Mouse (Mus musculus): ENCODE measurements at regions not wholly inside any gene's neighbourhood (a gene's known extent, or its start where the extent isn't known, plus 50 kb on each side); places are given as distances from the start of the nearest gene placed in this dataset.

- no peak for DNase-seq (ENCODE audit: low spot score in 2 of 2)
Measured at GRCm38 (mm10) chr6:52368734-52369412, 55.6 kb downstream of the Evx1 start.

GRCm38 (mm10) chr6:52370806-52371360 is 57.6 kb downstream of the Evx1 start:
- no peak for DNase-seq (ENCODE audit: low spot score in 2 of 2)

DNA sequence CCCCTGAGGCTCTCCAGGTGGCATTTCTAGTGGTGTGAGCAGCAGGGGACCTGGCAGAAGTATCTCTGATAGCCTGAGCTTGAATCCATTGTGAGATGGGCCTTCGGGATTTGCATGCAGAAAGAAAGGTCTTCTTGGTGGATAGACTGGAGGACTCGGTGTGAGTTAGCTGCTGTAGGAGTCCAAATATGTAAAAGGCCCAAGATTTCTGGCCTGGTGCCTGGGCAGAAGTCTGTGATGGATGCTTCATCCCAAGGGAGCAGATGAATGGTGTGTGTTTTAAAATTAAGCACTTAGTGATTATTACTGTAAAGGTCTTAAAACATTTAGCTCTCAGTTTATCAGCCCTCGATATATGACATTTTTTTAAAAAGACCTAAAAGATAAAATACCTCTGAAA is 65.8 kb downstream of the Evx1 start:
- no peak for DNase-seq (ENCODE audit: low spot score in 2 of 2)

GRCm38 (mm10) chr6:52379588-52379987 is 66.3 kb downstream of the Evx1 start:
- DNase-seq (ENCODE audit: low spot score in 2 of 2) = no peak

- no peak for DNase-seq (ENCODE audit: low spot score in 2 of 2)
Measured at GRCm38 (mm10) chr6:52385044-52385443, 71.7 kb downstream of the Evx1 start.

GRCm38 (mm10) chr6:52401404-52401803 is 88.1 kb downstream of the Evx1 start:
- DNase-seq (ENCODE audit: low spot score in 2 of 2) = no peak

GRCm38 (mm10) chr6:52409991-52410390 is 96.7 kb downstream of the Evx1 start:
- no peak for DNase-seq (ENCODE audit: low spot score in 2 of 2)

GRCm38 (mm10) chr6:52410711-52411110 is 97.4 kb downstream of the Evx1 start:
- DNase-seq (ENCODE audit: low spot score in 2 of 2) = no peak

GRCm38 (mm10) chr6:52411302-52411701 is 98.0 kb downstream of the Evx1 start:
- DNase-seq (ENCODE audit: low spot score in 2 of 2) = no peak

DNA sequence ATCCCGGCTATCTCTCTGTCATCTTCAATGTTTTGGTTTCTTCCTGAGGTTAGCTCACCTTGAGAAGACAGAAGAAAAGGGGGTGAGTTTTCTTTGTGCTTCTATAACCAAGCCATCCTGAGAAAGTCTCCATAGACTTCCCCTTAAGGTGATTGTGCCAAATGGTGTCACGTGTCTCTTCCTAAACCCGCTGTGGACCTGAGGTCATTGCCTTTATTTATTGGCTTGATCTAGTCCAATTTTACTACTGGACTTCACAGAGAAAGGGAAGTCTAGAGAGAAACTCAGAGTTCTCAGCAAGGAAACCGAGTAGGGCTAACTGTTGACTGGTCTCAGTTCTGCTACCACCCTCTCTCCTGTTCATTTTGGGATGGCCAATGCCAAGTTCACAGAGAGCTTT is 100.3 kb downstream of the Evx1 start:
- DNase-seq (ENCODE audit: low spot score in 2 of 2) = no peak

DNA sequence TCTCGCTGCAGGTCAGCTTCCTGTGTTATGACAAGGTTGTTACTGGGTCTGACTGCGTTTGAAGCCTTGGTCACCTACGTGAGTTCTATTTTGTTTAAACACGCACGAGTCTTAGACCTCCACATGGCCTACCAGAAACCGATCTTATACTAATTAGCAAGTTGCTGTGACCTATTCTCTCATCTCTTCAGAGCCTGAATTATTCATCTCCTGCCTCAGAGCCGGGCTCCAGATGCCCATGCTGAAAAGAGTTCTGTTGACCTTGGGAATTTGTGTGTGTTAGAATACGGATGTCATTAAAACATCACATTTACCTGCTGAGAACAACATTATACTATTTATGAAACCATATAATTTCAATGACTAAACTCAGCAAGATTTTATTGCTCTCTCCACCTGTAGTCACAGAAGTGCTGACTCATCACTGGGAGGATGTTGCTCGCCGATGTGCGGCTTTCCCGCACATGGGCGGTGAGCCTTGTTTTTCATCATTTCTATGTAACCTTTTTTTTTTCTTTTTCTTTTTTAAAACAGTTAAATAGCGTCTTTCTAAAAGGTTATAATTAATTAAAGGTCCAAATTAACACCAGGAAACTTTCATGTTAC is 102.1 kb downstream of the Evx1 start:
- DNase-seq (ENCODE audit: low spot score in 2 of 2) = no peak

DNA sequence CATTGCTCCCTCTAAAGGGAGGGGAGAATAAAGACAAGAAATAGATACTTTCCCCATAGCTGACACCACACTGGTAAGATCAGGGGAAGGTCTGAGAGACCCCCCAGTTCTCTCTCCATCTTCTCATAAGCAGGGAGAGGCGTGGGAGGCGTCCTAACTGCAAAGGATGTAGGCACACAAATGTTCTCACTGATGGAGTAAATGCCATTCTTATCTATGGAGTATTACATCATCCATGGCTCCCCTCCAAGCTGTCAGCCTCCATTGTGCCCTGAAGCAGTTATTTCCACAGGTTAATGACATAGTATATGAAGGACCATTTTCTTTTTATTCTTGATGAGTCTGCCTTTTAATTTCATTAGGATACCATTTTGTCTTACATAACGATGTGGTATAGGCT is 103.2 kb downstream of the Evx1 start:
- DNase-seq (ENCODE audit: low spot score in 2 of 2) = no peak

- peak in 1 of 2 experiments; percentile 12 for DNase-seq (ENCODE audit: low spot score in 2 of 2)
Measured at GRCm38 (mm10) chr6:52417439-52418124, 104.3 kb downstream of the Evx1 start.

DNA sequence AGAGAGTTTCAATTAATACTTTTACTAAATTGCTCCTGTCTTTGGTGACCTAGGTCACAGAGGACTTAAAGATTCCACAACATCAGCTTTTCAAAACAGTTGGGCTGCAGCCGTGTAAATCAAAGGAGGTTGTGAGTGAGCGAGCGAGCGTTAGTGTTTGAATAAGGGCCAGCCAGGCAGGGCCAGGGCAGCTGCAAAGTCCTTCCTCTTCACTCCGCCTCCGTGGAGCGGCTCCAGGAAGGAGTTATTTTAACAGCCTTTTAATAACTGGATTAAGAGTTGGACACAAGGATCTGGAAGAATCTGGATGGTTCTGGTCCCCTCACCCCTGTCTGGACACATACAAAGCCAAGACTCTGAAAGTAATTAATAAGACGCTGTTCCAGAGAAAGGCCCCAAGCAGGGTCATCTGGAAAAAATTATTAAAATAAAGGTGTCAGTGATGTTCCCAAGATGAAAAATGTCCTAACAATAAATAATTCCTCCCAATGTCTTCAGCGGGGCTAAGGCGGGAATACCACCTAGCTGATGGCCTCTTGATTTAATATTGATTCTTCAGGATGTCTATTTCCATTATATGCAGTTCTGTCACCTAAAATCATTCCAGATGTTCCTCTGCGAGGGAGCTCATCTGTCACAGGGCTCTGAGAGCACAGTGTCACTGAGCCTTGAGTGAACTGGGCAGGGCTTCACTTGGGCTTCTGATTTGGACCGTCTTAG is 105.3 kb downstream of the Evx1 start:
- DNase-seq (ENCODE audit: low spot score in 2 of 2) = no peak

- no peak for DNase-seq (ENCODE audit: low spot score in 2 of 2)
Measured at GRCm38 (mm10) chr6:52420276-52420970, 107.1 kb downstream of the Evx1 start.

GRCm38 (mm10) chr6:52421771-52422170 is 108.5 kb downstream of the Evx1 start:
- no peak for DNase-seq (ENCODE audit: low spot score in 2 of 2)

- no peak for DNase-seq (ENCODE audit: low spot score in 2 of 2)
Measured at GRCm38 (mm10) chr6:52422686-52423085, 109.4 kb downstream of the Evx1 start.

DNA sequence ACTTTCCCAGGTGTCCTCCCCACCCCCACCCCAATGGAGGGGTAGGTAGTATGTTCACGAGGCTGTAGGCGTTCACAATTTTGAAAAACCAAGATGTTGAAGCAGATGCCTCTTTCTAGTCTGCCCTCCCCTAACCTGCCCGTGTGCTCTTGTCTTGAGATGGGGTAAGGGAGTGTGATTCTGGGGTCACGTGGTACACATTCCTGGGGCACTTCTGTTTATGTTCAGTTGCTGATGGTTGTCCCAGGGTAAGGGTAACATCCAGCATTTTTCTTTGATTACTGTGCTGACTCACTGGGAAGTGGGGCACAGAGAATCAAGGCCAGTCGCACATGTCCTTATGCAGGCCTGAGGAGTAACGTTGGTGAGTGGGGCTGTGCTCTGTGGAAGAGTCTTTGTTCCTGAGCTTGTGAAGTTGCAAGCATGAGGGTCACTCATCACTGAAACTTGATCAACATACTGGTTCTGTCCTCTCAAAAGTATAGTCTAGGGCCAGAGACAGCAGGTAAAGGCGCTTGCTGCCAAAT is 110.3 kb downstream of the Evx1 start:
- no peak for DNase-seq (ENCODE audit: low spot score in 2 of 2)

- no peak for DNase-seq (ENCODE audit: low spot score in 2 of 2)
Measured at GRCm38 (mm10) chr6:52424440-52424839, 111.1 kb downstream of the Evx1 start.

DNA sequence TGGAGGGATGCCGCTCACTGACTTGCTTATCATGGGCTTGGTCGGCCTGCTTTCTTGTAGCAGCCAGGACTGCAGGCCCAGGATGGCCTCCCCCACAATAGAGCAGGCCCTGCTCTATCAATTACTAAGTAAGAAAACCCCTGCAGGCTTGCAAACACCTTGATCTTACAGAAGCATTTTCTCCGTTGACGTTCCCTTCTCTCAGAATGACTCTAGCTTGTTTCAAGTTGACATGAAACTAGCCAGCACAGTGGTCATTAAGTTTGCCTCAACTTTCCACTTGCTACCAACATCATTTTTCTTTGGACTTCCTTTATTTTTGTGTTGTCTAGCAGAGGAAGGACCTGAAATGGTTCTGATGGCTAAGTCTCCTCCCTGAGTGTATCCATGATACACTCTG is 111.8 kb downstream of the Evx1 start:
- DNase-seq (ENCODE audit: low spot score in 2 of 2) = no peak

DNA sequence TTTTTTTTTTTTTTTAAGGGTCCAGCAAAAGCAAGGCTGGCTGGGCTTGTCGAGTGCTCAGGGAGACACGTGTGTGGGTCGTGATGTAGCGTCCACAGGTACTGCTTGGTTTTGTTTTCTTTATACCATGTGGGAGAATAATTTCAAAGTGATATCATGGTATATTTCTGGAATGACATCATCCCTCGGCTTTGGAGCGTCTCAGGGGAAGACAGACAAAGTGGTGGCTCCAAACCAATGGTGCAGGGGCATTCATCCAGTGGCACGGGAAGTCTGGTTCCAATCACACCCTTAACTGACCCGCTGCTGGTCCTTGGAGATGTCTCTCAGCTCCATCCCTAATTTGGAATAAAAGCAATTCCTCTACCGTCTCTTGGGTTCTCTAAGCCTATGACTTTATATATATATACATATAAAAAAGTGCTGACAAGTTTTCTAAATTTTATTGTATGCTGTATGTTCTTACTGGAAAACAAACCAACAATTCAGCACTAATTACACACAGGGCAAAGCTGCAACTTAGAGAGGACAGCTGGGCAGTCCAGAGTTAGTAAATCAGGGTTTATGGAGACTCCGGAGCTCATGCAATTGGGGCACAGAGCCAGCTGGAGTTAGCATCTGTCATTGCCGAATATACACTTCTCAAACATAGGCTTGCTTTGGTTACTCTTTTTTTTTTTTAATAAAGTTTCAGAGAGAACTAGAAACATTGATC is 115.3 kb downstream of the Evx1 start:
- no peak for DNase-seq (ENCODE audit: low spot score in 2 of 2)

Data from cerebellum, postnatal 4 days (tissue).